Mouse (Mus musculus): ENCODE measurements around the gene Metap1d. TPM values are rescaled to one million over a fixed set of nuclear protein-coding genes. Genes with fewer than 3 reads are reported as not detected.

Metap1d gene
- total and polyA plus RNA-seq, 2 experiments: 28.0 to 35.0 TPM

- DNase-seq (ENCODE audit: extremely low read depth, low read depth, low spot score): peak; percentile 93
These were observed 46.5 kb downstream of the Metap1d start for GRCm38 (mm10) chr2:71499276-71500230.

GRCm38 (mm10) chr2:71504852-71505251, 51.8 kb downstream of the Metap1d start:
- Histone ChIP-seq H3K4me1 (ENCODE audit: control insufficient read depth, insufficient read depth, low read length) (0 out of 2 replicates have a peak, but pooled peaks cover 2% of the 10 kb centered on the region), H3K27ac (replicated peaks; ENCODE audit: insufficient read depth, low read depth, low read length) (no peak overlapping the region), H3K9ac (ENCODE audit: low read depth, low read length) (no peak overlapping the region), H3K36me3 (ENCODE audit: control insufficient read depth, insufficient read depth, low read length) (no peaks in the 10 kb centered on the region), H3K27me3 (ENCODE audit: control insufficient read depth, insufficient read depth, low read length) (no peaks in the 10 kb centered on the region), H3K79me2 (ENCODE audit: control insufficient read depth, insufficient read depth, low read length) (peaks cover 2% of the 10 kb centered on the region; the same call in 1 of the 2 replicates), H3K4me3 (ENCODE audit: insufficient read depth, low read depth, low read length) (no peak overlapping the region)
- no peak for DNase-seq (ENCODE audit: extremely low read depth, low read depth, low spot score)
- TF ChIP-seq POLR2A (IDR thresholded peaks at IDR 0.05; ENCODE audit: extremely low read depth, insufficient read depth, low read length): no peak
- no peak for TF ChIP-seq CTCF (IDR thresholded peaks at IDR 0.05; ENCODE audit: low read depth, low read length)
- WGBS: 69% methylated on average over 9 of the region's 9 CpGs

More at GRCm38 (mm10) chr2:71499276-71500230, 46.5 kb downstream of the Metap1d start:
- no peaks in the 10 kb centered on the region for H3K36me3 ChIP-seq (ENCODE audit: control insufficient read depth, insufficient read depth, low read length)
- peaks cover 17% of the 10 kb centered on the region for H3K4me1 ChIP-seq (ENCODE audit: control insufficient read depth, insufficient read depth, low read length)
- 21% methylated on average over 16 of the region's 16 CpGs for WGBS
- peaks cover 2% of the 10 kb centered on the region; the same call in 1 of the 2 replicates for H3K79me2 ChIP-seq (ENCODE audit: control insufficient read depth, insufficient read depth, low read length)
- TF ChIP-seq CTCF (IDR thresholded peaks at IDR 0.05; ENCODE audit: low read depth, low read length): no peak
- TF ChIP-seq POLR2A (IDR thresholded peaks at IDR 0.05; ENCODE audit: extremely low read depth, insufficient read depth, low read length): no peak
- peak overlapping the region; percentile 84 for H3K27ac ChIP-seq (replicated peaks; ENCODE audit: insufficient read depth, low read depth, low read length)
- no peaks in the 10 kb centered on the region for H3K27me3 ChIP-seq (ENCODE audit: control insufficient read depth, insufficient read depth, low read length)
- peak overlapping the region; percentile 57; the same call in 1 of the 2 replicates for H3K9ac ChIP-seq (ENCODE audit: low read depth, low read length)
- H3K4me3 ChIP-seq (ENCODE audit: insufficient read depth, low read depth, low read length): peak overlapping the region; percentile 42; the same call in 1 of the 2 replicates

GRCm38 (mm10) chr2:71511209-71511608, 58.1 kb downstream of the Metap1d start:
- Histone ChIP-seq H3K4me1 (ENCODE audit: control insufficient read depth, insufficient read depth, low read length) (no peaks in the 10 kb centered on the region), H3K36me3 (ENCODE audit: control insufficient read depth, insufficient read depth, low read length) (peaks cover 10% of the 10 kb centered on the region; the same call in 1 of the 2 replicates), H3K27me3 (ENCODE audit: control insufficient read depth, insufficient read depth, low read length) (no peaks in the 10 kb centered on the region), H3K79me2 (ENCODE audit: control insufficient read depth, insufficient read depth, low read length) (no peaks in the 10 kb centered on the region), H3K4me3 (ENCODE audit: insufficient read depth, low read depth, low read length) (no peak overlapping the region), H3K27ac (replicated peaks; ENCODE audit: insufficient read depth, low read depth, low read length) (no peak overlapping the region), H3K9ac (ENCODE audit: low read depth, low read length) (no peak overlapping the region)
- TF ChIP-seq CTCF (IDR thresholded peaks at IDR 0.05; ENCODE audit: low read depth, low read length) (no peak), POLR2A (IDR thresholded peaks at IDR 0.05; ENCODE audit: extremely low read depth, insufficient read depth, low read length) (no peak)
- no peak for DNase-seq (ENCODE audit: extremely low read depth, low read depth, low spot score)
- WGBS: 88% methylated on average over 7 of the region's 7 CpGs

GRCm38 (mm10) chr2:71512326-71512725, 59.2 kb downstream of the Metap1d start:
- Histone ChIP-seq H3K4me3 (ENCODE audit: insufficient read depth, low read depth, low read length) (no peak overlapping the region), H3K36me3 (ENCODE audit: control insufficient read depth, insufficient read depth, low read length) (peaks cover 10% of the 10 kb centered on the region; the same call in 1 of the 2 replicates), H3K79me2 (ENCODE audit: control insufficient read depth, insufficient read depth, low read length) (no peaks in the 10 kb centered on the region), H3K9ac (ENCODE audit: low read depth, low read length) (no peak overlapping the region), H3K27ac (replicated peaks; ENCODE audit: insufficient read depth, low read depth, low read length) (no peak overlapping the region), H3K4me1 (ENCODE audit: control insufficient read depth, insufficient read depth, low read length) (no peaks in the 10 kb centered on the region), H3K27me3 (ENCODE audit: control insufficient read depth, insufficient read depth, low read length) (no peaks in the 10 kb centered on the region)
- TF ChIP-seq POLR2A (IDR thresholded peaks at IDR 0.05; ENCODE audit: extremely low read depth, insufficient read depth, low read length) (no peak), CTCF (IDR thresholded peaks at IDR 0.05; ENCODE audit: low read depth, low read length) (no peak)
- DNase-seq (ENCODE audit: extremely low read depth, low read depth, low spot score): no peak
- 91% methylated on average over 9 of the region's 9 CpGs for WGBS

GRCm38 (mm10) chr2:71516995-71517394, 63.9 kb downstream of the Metap1d start:
- 92% methylated on average over 4 of the region's 4 CpGs for WGBS
- no peaks in the 10 kb centered on the region for H3K27me3 ChIP-seq (ENCODE audit: control insufficient read depth, insufficient read depth, low read length)
- no peak overlapping the region for H3K27ac ChIP-seq (replicated peaks; ENCODE audit: insufficient read depth, low read depth, low read length)
- H3K4me1 ChIP-seq (ENCODE audit: control insufficient read depth, insufficient read depth, low read length): no peaks in the 10 kb centered on the region
- peaks cover 4% of the 10 kb centered on the region; the same call in 1 of the 2 replicates for H3K36me3 ChIP-seq (ENCODE audit: control insufficient read depth, insufficient read depth, low read length)
- H3K9ac ChIP-seq (ENCODE audit: low read depth, low read length): no peak overlapping the region
- no peaks in the 10 kb centered on the region for H3K79me2 ChIP-seq (ENCODE audit: control insufficient read depth, insufficient read depth, low read length)
- no peak overlapping the region for H3K4me3 ChIP-seq (ENCODE audit: insufficient read depth, low read depth, low read length)
- no peak for DNase-seq (ENCODE audit: extremely low read depth, low read depth, low spot score)
- TF ChIP-seq CTCF (IDR thresholded peaks at IDR 0.05; ENCODE audit: low read depth, low read length) (no peak), POLR2A (IDR thresholded peaks at IDR 0.05; ENCODE audit: extremely low read depth, insufficient read depth, low read length) (no peak)

Data from liver, adult 2 months (tissue).